Mouse (Mus musculus): ENCODE data around the gene Ctc1.
A peak's percentile ranks its signal among the peaks of the same experiment; 100 is the strongest.

Ctc1 gene

GRCm38 (mm10) chr11:69070590-69071222 lies 55.0 kb downstream of the Ctc1 start, which contains the start of gene Tmem107:
TSS of gene Tmem107 (plus strand) at chr11:69070806.
- DNase-seq, result peak; percentile 93

- peak; percentile 53 for DNase-seq
These were observed 55.6 kb downstream of the Ctc1 start for GRCm38 (mm10) chr11:69071262-69071661.

GRCm38 (mm10) chr11:69072234-69072633 lies 56.5 kb downstream of the Ctc1 start:
- DNase-seq, result no peak

- no peak for DNase-seq
These were observed 57.0 kb downstream of the Ctc1 start for GRCm38 (mm10) chr11:69072666-69073064.

- peak; percentile 93 for DNase-seq
These were observed 57.6 kb downstream of the Ctc1 start for GRCm38 (mm10) chr11:69073065-69073888.

GRCm38 (mm10) chr11:69073951-69074775 lies 58.5 kb downstream of the Ctc1 start:
- no peak for DNase-seq

- no peak for DNase-seq
These were observed 59.0 kb downstream of the Ctc1 start for GRCm38 (mm10) chr11:69074776-69075069.

GRCm38 (mm10) chr11:69075764-69076479 lies 60.2 kb downstream of the Ctc1 start:
- DNase-seq, result no peak

GRCm38 (mm10) chr11:69076572-69076971 lies 60.9 kb downstream of the Ctc1 start:
- DNase-seq, result no peak

GRCm38 (mm10) chr11:69077316-69077715 lies 61.6 kb downstream of the Ctc1 start:
- no peak for DNase-seq

GRCm38 (mm10) chr11:69078041-69078440 lies 62.3 kb downstream of the Ctc1 start:
- no peak for DNase-seq

GRCm38 (mm10) chr11:69078805-69079438 lies 63.2 kb downstream of the Ctc1 start:
- DNase-seq, result no peak

- DNase-seq, result no peak
These were observed 64.6 kb downstream of the Ctc1 start for GRCm38 (mm10) chr11:69080102-69080854.

GRCm38 (mm10) chr11:69080855-69081222 lies 65.1 kb downstream of the Ctc1 start:
- DNase-seq, result no peak

- no peak for DNase-seq
These were observed 65.9 kb downstream of the Ctc1 start for GRCm38 (mm10) chr11:69081613-69082012.

- DNase-seq, result no peak
These were observed 69.9 kb downstream of the Ctc1 start for GRCm38 (mm10) chr11:69085608-69086007.

All from cerebellum, adult 8-10 months (tissue).